Mouse (Mus musculus) heart, postnatal 0 days (tissue): ENCODE data around the gene Bbs5.

Experiments used
- CTCF ChIP-seq: IDR thresholded peaks from 2 replicates; pipeline ENCODE4 v1.5.1; 2016; ENCODE audit warnings: antibody characterized with exemption, control low read depth, low read depth
- EP300 ChIP-seq: IDR thresholded peaks from 2 replicates; pipeline ENCODE4 v1.6.1; 2016; ENCODE audit warnings: antibody characterized with exemption, low read depth

DNA sequence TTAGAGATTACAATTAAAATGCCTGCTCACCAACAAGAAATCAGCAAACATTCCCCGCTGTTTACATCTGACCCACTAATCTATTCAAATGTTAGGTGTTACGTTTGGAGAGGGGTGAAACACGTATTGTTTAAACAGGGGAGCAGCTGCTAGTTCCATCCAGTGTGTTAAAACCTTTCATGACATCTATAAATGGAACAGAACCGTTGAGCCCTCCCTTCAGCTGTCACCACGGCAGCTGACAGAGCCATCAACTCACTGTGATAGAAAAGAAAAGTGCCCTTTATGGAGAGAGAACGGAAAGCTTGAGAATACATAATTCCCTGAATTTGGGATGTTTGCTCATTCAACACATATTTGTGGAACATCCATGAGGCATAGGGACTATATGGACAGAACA, 21.4 kb downstream of the Bbs5 start:
- TF ChIP-seq CTCF (no peak), EP300 (no peak)
